Mouse (Mus musculus): ENCODE results near the gene Foxp2. TPM values are rescaled to one million over a fixed set of nuclear protein-coding genes. Genes with fewer than 3 reads are reported as not detected.

The Foxp2 gene
- total RNA-seq, 4 experiments from 2014 or later: 4.3 to 7.3 (median 6.8) TPM

- DNase-seq: no peak
These were observed 219.8 kb downstream of the Foxp2 start for GRCm38 (mm10) chr6:15120916-15121315.

DNA sequence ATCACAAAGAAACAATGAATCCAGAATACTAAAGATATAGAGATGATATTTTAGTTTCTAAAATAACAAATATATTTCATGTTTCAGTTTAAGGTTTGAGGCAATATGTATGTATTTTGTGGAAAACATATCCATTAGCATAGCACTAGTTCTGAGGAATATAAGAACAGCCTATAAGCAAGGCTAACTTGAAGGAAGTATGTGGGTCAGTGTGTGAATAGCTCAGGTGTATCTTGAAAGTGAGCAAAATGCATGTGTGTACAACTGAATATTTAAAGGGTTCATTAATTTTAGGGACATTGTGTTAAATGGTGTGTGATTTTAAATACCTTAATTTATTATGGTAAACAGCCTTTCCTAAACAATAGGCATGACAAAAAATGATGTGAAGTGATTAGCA lies 220.2 kb downstream of the Foxp2 start:
- no peak for DNase-seq

- DNase-seq: no peak
These were observed 229.0 kb downstream of the Foxp2 start for GRCm38 (mm10) chr6:15130142-15130541.

- no peak for DNase-seq
These were observed 240.9 kb downstream of the Foxp2 start for GRCm38 (mm10) chr6:15142094-15142493.

GRCm38 (mm10) chr6:15151619-15152018 lies 250.5 kb downstream of the Foxp2 start:
- no peak for DNase-seq

DNA sequence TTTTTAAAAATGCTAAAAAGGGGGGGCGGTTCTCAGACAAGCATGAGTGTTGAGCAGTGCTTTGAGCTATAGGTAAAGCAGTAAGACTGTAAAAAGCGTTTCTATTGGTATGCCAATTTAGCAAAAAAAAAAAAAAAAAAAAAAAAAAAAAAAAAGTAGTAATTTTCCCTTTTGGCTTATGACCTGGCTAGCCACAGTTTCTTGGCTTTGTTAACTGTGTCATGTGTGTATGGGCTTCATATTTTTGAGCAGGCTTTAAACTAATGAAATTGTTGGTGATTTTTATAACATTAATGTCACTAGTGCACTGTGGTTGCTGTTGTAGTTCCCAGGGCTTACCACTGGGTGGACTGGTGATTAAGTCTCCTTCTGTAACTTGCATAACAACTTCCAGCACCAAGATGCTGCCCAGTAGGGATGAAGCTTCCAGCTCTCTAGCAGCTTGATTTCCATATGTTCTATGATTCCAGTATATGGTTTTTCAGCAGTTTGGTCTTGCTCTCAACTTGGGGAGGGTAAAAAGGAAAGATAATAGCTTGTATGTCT lies 262.4 kb downstream of the Foxp2 start:
- DNase-seq: no peak

DNA sequence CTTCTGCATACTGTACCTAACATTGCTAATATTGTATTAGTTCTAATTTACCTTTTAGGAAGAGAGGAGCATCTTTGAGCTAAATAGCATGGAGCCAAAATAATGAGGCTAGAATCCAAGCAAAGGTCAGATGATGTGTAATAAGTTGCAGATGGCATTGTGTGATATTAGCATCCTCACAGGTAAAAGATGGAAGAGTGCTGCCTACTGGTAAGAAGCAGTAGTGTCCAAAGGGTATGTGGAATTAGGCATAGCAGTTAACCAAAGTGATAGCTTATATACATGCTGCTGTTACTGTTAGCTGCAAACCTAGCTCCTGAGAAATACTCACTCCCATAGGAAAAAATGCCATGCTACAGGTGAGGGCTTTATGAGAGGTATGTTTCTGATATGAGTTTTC lies 275.6 kb downstream of the Foxp2 start:
- DNase-seq: no peak

DNA sequence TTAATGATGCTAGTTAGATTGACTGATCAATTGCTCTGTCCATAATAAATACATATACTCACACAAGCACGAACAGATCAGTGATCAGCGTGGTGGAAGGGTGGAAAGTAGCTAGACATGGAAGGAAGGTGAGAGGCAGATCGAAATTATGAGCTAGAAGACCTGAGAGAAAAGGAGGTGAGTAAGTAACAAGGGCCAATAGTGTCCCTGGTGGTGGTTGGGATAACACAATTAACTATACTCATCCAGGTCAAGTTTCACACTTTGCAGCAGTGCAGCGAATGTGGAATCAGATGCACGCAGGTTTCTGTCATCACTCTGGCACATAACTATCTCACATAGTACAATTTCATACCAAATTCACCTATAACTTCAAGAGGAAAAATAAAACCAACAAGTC lies 291.7 kb downstream of the Foxp2 start:
- no peak for DNase-seq

DNA sequence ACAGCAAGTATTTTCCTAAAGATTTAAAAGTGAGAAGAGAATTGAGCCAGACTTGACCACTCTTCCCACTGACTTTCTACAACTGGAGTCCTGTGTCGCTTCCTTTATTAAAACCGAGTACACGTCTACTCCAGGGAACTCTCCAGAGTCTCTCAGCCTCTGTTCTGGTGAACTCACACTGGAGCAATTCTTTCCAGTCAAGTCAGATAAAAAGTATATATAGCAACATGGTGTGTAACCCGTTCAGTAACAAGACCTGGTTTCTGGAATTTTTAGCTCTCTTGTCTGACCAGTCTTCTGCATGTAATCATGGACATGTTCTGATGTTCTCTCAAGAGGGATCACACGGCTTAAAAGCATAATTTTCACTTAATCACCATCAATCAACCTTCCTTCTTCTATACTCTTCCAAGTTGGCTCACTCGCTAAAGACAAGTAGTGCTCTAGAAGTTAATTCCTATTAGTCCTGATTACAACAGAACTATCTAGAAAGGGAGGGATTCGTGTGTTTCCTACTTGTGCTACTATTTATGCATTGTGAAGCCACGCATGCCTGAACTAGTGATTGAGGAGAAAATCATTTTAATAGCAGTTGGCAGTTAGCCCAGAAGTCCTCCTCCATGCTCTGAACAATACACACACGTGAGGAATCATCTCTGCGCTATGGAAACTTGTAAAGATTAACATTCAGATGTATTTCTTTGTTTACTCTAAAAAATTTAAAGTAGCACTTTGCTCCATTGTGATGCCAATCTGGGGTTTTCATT lies 341.2 kb downstream of the Foxp2 start:
- DNase-seq: no peak

DNA sequence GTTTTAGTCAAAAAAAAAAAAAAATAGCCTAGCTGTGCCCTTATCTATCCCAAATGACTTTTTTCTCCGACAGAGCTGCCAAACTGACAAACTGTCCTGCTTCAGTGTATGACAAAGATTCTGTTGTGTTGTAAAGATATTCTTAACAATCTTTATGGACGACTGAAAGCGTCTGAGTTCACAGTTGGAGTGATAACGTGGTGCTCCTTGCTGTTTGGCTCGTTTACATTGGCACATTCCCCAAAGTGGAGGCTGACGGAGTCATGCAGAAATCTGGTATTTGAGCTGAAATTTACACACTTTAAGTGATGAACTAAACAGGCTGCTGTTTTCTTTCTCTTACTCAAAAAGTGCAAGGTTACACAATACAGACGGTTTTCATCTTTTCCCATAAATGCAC lies 356.2 kb downstream of the Foxp2 start:
- no peak for DNase-seq

GRCm38 (mm10) chr6:15257893-15258292 lies 356.7 kb downstream of the Foxp2 start:
- no peak for DNase-seq

- DNase-seq: no peak
These were observed 367.0 kb downstream of the Foxp2 start for GRCm38 (mm10) chr6:15268136-15268535.

- DNase-seq: no peak
These were observed 384.1 kb downstream of the Foxp2 start for GRCm38 (mm10) chr6:15285213-15285612.

GRCm38 (mm10) chr6:15294081-15294480 lies 392.9 kb downstream of the Foxp2 start:
- no peak for DNase-seq

- no peak for DNase-seq
These were observed 398.1 kb downstream of the Foxp2 start for GRCm38 (mm10) chr6:15299279-15299678.

GRCm38 (mm10) chr6:15310671-15311070 lies 409.5 kb downstream of the Foxp2 start:
- DNase-seq: no peak

DNA sequence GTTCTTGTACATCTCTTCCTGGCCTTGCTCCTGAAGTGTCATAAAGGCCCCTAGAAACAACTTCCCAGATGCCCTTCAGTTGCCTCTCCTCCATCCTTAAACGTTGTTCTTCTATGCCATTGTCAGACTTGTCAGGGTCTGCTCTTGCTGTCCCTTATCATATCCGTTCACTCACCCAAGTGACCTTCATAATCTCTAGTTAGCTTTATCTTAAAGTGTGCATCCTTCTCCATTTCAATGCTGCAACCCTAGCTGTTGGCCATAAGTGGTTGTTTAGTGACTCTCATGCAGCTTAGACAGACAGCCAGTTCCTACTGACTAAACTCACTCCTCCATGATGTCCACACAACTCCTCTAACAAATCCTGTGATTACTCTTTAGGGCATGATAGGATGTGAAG lies 415.8 kb downstream of the Foxp2 start:
- no peak for DNase-seq

GRCm38 (mm10) chr6:15318343-15318742 lies 417.2 kb downstream of the Foxp2 start:
- no peak for DNase-seq

DNA sequence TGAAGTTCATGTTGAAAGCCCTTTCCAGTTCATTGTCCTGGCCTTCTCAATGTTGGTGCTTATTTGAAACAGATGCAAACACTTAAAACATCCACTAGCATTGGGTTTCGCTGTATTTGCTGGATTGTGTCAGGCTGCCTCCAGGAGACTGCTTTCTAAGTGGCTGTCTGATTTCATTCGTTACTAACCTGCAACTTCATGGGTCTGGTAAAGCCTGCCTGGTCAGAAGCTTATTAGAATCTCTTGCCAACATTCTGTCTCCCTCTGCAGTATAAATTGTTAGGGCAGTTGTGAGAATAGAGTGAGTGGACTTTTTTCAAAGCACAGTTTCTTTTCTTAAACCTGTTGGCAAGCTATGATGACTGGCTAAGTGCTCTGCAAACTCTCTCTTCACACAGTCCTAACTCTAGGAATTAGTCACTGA lies 420.4 kb downstream of the Foxp2 start:
- no peak for DNase-seq

- DNase-seq: no peak
These were observed 421.9 kb downstream of the Foxp2 start for GRCm38 (mm10) chr6:15323099-15323498.

DNA sequence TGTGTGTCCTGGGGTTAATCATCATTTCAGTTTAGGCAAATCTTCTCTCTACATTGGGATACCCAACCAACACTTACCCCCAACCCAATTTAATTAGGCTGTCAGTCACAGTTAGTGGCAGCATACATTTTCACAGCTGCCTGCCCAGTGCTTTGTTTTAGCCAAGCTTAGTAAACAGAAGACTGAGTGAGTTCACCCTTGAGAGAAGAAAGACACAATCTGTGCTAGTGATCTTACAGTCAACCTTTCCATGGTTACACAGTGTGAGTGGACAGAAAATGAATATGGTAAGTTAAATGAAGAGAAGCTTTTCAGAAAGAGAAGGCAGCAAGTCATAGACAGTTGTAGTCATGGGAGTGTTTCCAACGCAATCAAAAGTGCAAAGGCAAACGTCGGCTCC lies 446.6 kb downstream of the Foxp2 start:
- no peak for DNase-seq

GRCm38 (mm10) chr6:15355852-15356251 lies 454.7 kb downstream of the Foxp2 start:
- DNase-seq: no peak

DNA sequence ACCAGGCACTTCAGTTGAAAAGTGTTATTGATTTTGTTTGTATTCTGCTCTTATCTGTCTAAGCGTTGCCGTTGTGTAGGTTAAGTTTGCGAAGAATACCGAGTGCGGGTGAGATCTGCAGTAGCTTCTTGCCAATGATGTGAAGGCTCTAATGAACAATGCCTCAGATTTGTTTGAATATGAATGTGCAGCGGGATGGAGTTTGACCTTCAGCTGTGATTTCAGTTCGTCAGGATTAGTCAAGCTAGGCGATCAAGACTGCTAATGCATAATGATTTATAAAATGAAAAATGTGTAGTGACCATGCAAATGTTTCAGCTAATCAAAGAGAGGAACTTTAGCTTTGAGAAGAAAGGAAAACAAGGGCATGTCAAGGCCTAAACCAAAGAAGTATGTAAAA lies 469.1 kb downstream of the Foxp2 start:
- no peak for DNase-seq

GRCm38 (mm10) chr6:15370827-15371226 lies 469.7 kb downstream of the Foxp2 start:
- DNase-seq: no peak

DNA sequence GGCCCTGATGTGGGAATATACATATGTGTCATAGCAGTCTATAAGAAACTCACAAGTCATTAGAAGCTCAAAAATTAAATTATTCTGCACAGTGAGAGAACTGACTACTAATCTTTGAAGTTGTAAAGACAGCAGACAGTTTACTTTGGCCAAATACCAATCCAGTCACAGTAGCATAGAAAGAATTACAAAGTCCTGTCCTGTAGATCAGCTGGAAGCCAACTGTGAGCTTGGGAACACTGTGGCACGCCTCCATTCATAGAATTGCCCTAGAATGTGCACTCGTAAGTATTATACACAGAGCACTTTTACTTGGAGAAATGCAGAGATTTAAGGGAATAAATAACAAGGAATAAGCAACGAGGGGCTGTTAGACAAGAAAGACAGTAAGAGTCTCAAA lies 472.5 kb downstream of the Foxp2 start:
- no peak for DNase-seq

Data from adrenal gland, adult 8-10 months (tissue).